Mouse (Mus musculus) gastrocnemius, postnatal 4 days (tissue): ENCODE measurements at regions not wholly inside any gene's neighbourhood (a gene's known extent, or its start where the extent isn't known, plus 50 kb on each side); places are given as distances from the start of the nearest gene placed in this dataset.

Experiments used
- DNase-seq, 2 experiments: peaks; one replicate each; pipeline ENCODE4 v3.0.0; 2021 to 2022; ENCODE audit warnings: low spot score in 2 of 2, mixed read lengths in 2 of 2

DNA sequence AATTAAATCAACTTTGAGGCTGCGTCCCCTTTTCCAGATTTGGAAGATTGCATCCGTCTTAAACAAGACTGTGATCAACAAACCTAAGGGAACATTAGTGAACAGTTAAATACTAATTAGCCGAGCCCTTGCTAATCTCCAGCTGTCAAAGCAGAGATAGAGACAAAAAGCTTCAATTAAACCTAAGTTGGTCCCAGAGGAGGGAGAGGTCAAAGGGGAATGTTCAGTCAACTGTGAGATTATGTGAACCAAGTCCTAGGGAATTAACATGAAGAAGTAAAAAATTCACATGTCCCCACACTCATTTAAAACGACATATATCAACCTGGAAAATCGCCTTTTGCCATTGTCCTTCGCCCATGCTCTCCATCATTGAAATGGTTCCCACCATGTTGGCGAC, 59.7 kb upstream of the Tbx20 start:
- DNase-seq = no peak

DNA sequence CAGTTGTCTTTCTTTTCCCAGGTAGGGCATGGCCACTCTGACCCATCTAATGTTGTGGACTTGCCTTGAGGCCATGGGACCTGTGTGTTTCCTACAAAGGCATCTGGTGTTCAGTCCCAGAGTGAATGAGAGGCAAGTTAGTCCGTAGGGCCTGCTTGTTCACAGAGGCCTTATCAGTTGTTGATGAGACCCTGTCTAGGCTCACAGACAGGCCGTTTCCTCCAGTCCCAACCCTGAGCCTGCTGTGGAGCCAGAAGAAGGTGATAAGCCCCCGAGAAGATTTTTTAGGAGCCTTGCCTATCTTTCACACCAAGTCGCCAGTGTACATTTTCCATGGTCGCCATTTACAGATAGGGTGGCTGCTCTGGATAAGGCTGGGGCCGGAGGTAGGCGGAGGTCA, 74.1 kb upstream of the Tbx20 start:
- no peak for DNase-seq

DNA sequence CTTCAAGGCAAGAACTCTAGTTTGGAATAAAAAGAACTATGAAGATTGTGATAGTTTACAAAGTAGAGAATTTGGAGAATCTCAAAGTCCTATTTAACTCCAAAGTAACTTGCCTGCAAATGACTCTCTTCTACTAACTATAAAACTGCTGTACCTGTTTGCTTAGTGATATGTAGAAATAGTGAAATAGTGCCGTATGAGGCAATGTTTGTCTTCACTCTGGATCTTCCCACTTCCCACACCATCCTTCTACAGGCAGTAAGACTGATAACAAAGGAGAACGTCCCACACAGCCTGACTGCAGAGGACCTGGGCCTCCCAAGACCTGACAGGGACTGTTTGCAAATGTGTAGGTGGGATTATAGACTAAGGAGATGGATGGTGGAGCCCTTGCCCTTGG, 85.4 kb upstream of the Tbx20 start:
- DNase-seq = no peak

DNA sequence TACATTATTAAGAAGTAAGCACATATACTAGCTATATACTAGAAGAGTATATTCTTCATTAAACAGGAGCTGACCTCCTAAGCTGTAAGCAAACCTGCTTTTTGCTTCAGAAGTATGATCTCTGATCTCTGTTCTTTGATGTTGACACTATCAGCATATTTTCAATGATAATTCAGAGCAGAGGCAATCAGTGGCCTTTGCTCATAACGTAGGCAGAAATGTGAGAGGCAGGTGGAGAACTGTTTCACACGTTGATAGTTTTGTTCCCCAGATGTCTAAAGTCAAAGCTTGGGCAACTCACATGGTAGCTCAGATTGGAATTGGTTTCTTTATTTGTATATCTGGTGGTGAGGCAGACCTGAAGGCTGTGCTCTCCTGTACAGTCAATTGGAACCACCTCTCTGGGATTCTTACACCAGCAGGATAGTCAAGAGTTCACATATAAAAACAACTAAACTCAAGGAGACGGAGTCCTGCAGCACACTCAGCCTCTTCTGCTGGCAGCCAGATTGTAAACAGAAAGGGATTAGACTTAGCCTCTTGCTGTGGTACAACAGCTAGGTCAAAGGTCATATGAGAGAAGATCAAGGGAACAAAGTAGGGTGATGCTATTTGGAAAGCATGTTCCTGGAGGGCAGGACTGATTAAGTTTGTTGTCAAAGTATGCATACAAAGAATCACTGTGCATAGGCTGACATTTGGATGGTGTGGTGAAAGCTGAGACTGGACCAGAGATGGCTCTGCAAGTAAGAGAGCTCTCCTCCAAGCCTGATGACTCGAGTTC, 92.5 kb upstream of the Tbx20 start:
- DNase-seq = no peak

DNA sequence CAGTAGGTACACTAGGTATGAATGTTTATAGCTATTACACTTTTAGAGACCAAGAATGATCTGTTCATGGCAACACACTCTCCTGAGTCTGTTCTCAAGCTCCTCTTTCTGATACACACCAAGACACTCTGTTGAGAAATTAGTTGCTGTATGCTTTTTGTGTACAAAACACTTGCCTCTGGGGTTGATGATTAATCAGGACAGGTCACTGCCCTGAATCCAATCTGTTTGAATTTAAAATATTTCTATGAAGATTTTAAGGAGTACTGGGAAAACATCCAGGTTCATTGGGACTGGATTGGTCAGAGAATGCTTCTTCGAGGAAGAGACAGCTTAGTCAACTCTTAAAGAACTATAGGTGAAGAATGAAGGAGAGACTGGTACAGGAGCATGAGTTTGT, 94.6 kb upstream of the Tbx20 start:
- DNase-seq = no peak

DNA sequence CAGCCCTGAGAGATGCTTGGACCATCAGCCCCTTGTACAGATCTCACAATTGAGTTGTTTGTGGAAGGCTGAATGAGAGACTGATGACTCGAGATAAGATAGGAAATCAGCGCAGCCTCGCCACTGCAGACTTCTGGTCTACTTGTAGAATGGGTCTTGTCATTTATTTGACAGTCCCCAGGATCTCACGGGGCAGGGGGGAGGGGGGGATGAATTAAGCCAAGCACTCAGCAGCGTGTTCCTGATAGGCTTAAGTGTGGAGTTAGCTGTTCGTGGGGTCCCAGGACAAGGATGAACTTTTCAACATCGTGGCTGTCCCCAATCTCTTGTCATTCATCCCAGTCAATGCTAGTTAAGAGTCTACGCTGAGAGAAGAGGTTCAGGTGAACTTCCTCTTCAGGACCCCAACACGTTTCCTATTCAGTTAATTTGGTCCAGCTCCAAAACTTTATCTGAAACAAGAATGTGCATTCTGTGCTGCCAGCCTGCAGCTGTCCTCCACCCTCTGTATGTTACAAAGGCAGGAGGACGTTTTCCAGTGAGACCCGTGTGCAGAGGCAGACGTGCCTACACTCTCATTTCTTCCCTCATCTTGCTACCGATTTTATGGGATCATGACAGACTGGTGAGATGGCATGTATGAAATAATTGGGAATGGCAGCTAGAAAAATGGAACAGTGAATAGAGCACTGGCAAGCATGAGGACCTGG, 100.5 kb upstream of the Tbx20 start:
- no peak for DNase-seq

DNA sequence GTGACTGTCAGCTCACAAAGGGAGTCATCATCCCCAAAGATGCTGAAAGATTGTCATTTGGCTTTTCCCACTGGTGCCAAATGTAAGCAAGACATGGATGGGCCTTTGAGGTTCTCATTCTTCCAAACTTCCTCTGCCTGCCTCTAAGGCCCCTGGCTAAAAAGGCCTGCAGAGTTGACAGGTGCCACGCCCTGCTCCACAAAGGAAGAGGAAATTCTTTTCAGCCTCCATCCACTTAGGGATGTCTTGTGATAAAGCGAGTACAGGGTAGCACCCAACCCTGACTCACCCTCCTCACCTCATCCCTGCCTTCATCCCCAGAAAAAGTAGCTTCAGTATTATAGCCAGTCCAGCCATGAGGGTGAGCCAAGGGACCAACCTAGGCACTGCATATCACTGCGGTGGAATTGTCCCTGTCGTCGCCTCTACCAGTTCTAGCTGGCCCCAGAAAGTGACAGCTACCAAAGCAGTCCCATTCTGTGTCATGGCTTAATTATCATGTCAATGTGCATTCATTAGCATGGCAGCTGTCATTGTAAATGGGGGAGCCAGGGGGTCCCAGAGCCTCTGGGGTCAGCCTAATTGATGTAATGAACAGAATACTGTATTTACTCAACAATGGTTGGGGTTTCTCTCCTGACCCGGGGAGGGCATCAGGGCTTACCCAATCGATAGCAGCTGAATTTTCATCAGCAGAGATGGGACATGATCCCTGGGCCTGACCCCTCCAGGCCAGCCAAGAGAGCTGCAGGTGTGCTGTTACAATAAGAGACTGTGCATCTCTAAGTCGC, 104.5 kb upstream of the Tbx20 start:
- no peak for DNase-seq

DNA sequence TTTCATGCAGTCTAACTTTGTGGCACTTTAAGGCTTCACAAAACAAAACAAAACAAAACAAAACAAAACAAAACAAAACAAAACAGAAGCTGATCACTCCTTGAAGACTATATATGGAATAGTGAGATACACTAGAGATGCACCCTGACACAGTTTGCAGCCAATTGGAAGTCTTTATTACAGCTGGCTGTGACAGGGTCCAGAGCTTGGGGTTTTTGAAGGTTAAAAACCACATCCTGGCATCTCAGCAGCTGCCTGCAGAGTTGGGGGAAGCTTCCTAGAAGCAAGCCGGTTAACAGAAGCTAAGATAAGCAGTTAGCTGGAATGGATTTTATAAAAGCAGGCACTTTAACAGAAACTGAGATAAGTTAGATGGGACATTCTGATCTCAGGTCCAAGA, 105.6 kb upstream of the Tbx20 start:
- no peak for DNase-seq

DNA sequence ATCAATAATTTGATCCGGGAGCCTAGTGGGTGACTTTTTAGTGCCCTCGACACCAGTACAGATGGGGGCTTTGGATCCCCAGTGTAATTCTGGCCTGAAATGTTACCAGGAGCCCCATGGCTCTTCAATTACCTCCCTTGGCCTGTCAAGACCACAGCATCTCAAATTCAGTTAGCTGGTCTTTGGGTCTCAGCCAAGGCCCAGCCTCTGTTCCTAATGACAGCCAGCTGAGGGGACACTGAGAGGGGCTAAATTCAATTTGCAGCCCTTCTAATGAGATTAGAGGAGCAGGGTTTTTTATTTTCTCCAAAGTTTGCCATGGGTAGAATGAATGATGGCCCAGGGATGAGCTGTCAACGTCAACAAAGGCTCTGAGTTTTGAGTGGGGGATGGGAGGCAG, 109.9 kb upstream of the Tbx20 start:
- no peak for DNase-seq

DNA sequence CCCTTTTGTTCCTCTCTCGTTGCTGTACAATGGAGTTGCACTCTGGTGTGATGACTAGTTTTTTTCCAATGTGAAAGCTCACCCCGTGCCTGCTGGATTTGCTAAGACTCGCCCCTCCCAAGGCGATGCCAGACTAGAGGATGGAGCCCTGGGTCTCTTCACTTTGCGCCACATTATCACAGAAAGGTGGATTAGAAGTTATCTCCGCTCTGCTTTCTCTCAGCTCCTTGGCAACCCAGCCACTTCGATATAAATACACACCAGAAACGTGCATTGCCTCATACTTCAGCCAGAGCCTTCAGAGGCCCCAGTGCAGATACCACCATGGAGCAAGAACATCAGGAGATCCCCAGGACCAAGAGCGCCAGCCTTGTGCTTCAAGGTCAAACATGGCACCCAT, 114.2 kb upstream of the Tbx20 start:
- no peak for DNase-seq

DNA sequence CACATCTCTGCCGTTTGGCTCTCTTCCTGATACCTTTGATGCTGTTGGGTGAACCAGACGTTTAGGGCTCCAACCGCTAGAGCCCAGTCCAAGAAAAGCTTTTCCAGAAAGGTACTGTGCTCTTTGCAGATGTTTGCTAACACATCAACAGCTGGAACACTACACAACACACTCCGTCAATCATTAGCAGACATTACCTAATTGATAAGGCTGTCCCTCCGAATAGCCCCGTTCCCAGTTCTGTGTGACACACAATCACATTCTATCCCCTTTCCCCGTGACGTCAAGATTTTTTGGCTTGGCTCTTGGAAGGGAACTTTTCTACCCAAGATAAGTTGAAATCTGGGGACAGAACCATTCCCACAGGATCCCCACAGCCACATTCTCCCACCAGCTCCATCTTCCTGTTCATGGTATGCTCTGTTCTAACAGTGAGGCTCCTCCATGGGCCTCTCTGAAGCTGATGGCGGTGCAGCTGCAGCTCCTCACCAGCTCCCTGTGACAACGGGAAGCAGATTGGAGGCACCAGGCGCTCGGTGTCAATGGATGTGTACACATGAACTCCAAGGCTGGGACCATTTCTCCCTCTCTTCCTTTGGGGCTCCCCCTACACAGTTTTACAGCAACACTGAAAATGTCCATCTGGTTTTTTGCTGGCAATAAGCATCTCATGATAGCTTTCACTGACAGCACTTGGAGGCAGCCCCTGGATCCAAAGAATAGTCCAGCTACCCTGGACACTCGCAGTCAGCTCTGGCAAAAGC, 122.6 kb upstream of the Tbx20 start:
- DNase-seq = no peak

DNA sequence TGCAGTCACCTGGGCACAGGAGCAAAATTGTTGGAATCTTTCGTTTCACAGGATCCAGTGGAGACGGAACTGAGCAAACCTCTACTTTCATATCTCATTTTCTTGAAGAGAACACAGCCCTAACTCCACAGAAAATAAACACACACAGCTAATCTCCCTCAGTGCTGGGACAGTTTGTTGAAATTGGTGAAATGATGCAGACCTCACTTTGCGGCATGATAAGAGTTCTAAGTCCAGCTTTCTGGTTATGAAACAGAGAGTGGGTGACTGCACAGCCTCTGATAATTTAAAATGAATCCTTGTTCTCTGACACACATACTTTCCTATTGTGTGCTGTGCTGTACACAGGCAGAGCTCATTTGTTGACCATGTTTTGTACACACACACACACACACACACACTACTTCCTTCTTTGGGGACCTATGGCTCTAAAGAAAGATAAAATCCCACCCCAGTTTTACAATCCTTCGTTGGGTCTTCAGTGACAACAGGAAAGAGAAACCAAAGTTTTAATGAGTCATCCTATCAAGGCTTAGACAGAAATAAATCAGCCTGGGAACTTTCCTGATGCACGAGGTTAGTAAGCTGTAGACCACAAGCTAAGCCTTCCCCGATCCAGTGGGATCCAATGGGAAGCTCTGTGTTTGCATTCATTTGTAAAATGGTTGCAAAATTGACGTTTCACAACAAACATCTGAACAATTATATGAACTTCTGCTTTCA, 125.3 kb upstream of the Tbx20 start:
- DNase-seq = no peak

DNA sequence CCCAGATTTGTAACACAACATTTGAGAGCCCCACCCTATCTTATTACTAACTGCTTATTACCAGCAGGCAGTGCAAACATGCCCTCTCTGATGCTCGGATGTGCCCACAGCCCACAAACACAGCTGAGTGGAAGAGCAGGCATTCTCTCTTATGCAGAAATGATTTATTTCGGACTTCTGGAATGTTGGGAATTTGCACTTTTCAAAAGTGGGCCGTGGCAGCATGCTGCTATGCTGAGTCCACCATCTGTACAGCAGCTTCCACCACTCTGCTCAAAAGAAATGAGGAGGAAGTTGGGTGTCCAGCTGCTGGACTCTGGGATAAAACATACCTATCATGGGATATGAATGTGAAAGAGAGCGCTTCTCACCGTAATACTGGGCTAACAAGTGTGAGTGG, 129.6 kb upstream of the Tbx20 start:
- no peak for DNase-seq

DNA sequence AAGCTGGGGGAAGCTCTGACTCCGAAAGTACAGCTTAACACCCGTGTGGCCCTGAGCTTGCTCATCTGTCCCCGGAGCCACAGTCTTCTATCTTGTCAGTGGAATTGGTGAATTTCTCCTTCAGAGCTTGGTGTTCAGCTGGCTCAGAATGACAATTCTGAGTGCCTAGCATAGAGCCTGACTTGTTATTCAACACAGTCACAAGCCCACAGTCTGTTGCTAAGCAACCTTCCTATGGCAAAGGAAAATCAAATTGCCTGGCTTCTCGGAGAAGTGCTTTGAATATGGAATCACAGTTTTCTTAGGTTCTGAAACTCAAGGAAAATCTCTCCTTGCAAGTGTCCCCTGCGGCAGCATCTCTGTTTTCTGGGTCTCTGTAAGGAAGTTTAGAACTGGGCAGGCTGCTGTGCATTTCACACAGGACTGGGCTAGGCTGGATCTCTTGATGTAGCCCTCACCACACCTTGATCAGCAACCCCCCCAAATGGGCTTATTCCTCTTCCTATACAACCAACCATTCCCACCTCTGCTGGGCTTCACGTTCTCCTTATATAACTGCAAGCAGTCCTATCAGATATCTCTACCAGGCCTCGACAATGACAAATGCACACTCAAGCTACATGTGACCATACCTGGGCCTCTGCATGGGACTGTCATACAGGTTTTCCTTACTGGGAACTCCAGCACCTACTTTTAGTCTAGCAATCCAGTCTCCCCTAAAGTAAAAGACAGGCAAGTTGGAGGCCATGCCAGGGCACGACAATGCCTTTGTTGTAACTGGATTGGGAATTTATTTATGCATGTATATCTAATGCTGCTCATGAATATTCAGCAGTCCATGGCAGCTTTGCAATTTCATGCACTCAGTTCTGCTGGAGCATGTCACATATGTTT, 135.2 kb upstream of the Tbx20 start:
- DNase-seq = no peak

DNA sequence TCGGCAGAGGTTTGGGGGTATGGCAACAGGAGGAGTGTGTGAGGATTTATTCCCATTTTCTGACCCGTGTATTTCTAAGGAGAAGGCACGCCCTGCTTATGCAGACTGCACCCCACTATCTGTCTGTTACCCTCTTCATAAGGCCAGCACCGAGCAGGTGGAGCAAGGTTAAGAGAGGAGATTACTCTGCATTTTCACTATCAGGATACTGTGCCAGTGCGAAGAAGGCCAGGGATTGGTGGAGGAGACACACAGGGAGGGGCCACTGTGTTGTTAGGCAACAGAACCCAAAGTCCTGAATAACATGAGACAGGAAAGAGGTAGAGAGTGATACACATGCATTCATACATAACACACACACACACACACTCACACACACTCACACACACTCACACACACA, 136.6 kb upstream of the Tbx20 start:
- no peak for DNase-seq

DNA sequence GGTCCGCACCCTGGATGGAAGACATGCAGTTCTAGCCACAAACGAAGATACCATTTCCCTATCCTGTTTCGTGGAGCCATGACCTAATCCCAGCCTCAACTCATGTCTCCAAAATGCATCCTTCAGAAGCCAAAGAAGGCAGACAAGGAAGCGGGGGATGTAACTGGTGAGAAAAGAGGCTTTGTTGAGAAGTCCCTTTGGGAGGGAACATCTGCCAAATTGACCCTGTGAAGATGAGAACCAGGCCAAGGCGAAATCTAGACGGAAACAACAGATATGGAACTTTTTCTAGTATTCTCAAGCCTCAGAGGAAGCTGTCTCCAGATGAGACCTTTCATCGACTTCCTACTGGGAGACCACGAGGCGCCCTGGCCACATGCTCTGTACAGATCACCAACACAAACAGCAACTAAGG, 145.9 kb upstream of the Tbx20 start:
- DNase-seq = no peak

DNA sequence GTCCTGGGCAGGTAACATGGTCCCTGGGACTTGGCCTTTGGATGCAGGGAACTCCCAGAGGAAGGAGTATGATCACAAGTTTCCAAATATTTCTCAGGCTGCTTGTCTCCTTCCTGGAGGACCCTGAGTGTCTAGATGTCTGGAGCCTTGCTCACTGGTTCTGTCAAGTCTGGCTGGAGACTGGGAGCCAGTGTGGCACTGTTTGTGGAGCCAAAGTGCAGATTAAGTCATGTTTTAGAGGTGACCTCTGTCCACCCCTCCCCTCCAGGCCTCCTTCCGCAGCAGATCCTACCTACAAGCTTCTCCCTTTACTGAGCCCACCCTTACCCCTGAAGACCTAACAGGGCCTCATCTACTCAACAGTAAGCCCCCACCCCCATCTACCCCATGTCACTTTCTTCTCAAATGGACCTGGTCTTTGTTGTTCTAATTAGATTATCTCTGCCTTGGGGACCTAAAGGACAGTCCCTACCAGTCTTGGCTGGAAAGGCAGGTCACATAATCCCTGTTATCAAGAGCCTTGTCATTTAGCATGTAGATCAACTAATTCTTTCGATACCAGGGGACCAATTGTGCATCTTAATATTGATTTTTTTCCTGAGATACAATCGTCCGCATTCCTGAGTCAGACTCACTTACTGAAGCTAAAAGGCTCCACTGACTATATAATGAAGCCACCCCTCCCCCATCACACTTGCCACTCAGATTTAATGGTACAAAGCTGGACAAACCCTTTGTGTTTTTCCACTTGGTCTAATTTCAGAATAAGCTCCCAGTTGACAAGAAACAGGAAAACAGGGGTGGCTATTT, 148.2 kb upstream of the Tbx20 start:
- no peak for DNase-seq

DNA sequence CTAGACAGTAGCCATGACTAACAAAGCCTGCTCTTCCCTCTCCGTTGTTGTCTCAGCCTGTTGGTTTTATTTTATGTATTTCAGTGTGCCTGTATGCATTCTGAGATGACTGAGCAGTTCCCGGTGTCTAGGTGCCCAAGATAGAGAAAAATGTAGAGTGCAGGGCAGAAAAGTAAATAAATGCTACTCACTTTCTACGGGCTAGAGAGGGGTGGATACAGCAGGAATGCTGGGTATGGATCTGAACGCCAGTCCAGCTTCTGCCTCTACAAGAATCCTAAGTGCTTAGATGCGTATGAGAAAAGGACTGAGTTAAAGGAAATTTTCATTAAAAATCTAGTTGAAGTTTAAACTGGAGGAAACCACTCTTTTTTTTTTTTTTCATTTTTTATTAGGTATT, 149.4 kb upstream of the Tbx20 start:
- DNase-seq = no peak

DNA sequence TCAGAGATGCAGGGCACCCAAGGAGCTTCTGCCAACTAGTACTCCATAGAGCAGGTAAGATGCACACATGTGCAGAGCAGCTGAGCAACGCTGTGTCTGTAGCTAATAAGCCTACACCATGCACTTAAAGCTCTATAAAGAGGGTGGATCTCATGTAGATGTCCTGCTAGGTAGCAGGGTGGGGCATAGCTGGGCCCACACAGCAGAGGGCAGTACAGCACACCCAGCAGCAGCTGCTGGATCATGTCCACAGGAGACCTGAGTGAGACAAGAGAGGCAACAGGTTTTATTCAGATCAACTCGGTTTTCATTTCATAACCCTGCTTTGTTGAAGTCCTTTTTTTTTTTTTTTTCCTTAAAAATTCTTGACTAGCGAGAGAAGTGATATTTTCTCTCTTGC, 151.5 kb upstream of the Gm10181 start:
- DNase-seq = no peak
